Mouse (Mus musculus) adrenal gland, postnatal 14 days (tissue): ENCODE measurements around the gene Mrpl23. TPM values are rescaled to one million over a fixed set of nuclear protein-coding genes. Genes with fewer than 3 reads are reported as not detected.

Experiments
- DNase-seq: peaks from one replicate; pipeline ENCODE4 v3.0.0; 2021; ENCODE audit warnings: mixed read lengths
- long read RNA-seq, 2 experiments: library from polyadenylated mRNA; stranded (forward); transcript quantifications; one replicate each; pipeline ENCODE4 v2.0.0; 2021
- total RNA-seq: library from RNA; stranded (reverse); gene quantifications from 2 replicates; pipeline ENCODE4 v1.2.3, GENCODE M21; 2021

Gene Mrpl23
- 13.3 and 17.9 TPM in 2 replicates for total RNA-seq
- long read RNA-seq, experiment 1, transcript Mrpl23-201 (5 exons, 692 nt): major isoform, 62 of 74 reads
- long read RNA-seq, experiment 1, partial matches to known transcripts: 4 of 74 reads
- long read RNA-seq, experiment 1, other reads (novel, unspliced or antisense): 7 of 74 reads
- long read RNA-seq, experiment 2, transcript Mrpl23-201 (5 exons, 692 nt): major isoform, 90 of 108 reads
- long read RNA-seq, experiment 2, partial matches to known transcripts: 0 of 108 reads
- long read RNA-seq, experiment 2, other reads (novel, unspliced or antisense): 18 of 108 reads

GRCm38 (mm10) chr7:142532671-142533058, at the start of gene Mrpl23:
TSS of gene Mrpl23 (plus strand) at chr7:142532686.
- no peak for DNase-seq

- no peak for DNase-seq
Measured at GRCm38 (mm10) chr7:142483136-142483535, 49.4 kb upstream of the Mrpl23 start.

GRCm38 (mm10) chr7:142484780-142485179, 47.7 kb upstream of the Mrpl23 start:
- no peak for DNase-seq

- DNase-seq: no peak
Measured at GRCm38 (mm10) chr7:142486751-142487162, 45.7 kb upstream of the Mrpl23 start.

DNA sequence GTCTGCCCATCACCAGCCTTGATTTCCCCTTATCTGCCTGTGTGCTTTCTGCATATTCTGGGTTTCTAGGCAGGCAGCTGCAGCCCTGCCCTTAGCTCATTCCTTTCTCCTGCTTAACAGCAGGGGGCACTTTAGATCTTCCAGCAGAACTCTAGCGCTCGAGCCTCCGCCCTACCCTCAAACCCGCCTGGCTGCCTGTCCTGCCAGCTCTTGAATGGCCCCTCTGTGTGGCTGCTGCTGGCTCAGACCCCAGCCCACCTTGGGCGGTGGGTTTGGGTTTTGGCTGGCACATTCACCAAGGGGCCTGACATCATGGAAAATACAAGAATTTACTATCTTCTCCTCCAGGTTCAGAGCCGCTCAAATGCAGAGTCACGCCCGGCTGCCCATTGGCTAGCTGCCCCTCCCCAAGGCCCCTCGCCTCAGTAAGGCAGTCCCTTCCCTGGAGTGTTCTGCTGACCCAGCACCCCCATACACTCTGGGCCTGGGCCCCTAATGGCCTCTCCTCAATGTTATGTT, 45.1 kb upstream of the Mrpl23 start:
- peak; percentile 64 for DNase-seq

GRCm38 (mm10) chr7:142488053-142488452, 44.4 kb upstream of the Mrpl23 start:
- no peak for DNase-seq

GRCm38 (mm10) chr7:142493535-142493934, 39.0 kb upstream of the Mrpl23 start:
- DNase-seq: no peak

GRCm38 (mm10) chr7:142496158-142496557, 36.3 kb upstream of the Mrpl23 start:
- DNase-seq: no peak

- no peak for DNase-seq
Measured at GRCm38 (mm10) chr7:142496800-142497199, 35.7 kb upstream of the Mrpl23 start.

- DNase-seq: peak; percentile 41
Measured at GRCm38 (mm10) chr7:142497775-142498174, 34.7 kb upstream of the Mrpl23 start.

- DNase-seq: no peak
Measured at GRCm38 (mm10) chr7:142498575-142498974, 33.9 kb upstream of the Mrpl23 start, which contains the start of gene Tnnt3. TSS of gene Tnnt3 (plus strand) at chr7:142498836.

DNA sequence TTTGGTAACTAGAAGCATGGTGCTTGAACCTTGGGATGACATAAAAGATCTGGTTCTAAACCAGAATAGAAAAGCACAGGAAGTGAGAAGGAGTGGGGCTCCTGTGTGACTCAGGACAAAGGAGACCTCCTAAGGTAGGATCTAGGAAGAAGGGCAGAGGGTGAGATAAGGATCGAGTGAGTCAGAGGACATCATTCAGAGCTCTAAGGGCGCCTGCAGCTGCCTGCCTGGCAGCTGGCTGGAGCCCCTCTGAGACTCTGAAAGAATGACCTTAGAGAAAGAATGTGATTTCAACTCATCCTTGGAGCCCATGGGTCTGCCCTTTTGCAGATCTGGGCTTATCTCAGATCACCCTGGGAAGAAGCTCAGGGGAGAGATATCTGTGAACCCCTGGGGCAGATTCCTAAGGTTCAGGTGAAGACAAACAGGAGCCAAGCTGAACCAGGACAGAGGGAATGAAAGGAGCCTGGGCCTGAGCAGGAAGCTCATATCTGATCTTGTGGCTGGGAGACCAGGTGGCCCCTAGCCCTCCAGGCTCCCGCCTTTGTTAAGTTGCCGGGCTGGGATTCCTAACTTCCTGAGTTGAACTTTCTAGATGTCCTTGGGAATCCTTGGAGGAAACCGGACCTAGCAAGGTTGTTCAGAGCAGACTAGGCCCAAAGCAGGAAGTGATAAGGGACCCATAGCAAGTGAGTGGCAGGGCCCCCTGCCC, 33.3 kb upstream of the Mrpl23 start:
- peak; percentile 26 for DNase-seq

DNA sequence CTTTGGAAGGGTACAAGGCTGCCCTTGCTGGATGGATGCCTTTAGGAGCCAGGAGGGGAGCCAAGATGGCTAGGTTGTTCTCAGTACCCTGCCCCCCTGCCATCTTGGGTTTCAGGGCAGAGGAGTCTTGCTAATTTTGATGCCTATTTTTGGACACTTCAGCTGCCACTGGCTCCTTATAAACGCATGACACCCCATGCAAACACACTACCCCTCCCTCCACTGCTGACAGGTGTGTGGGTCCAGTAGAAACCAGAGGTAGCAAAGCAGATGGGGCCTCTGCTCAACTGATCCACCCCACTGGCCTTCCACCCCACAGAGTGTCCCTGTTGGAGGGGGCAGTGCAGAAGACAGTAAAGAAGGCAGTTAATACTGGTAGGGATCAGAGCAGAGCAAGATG, 32.5 kb upstream of the Mrpl23 start:
- no peak for DNase-seq

GRCm38 (mm10) chr7:142503206-142503605, 29.3 kb upstream of the Mrpl23 start:
- no peak for DNase-seq

GRCm38 (mm10) chr7:142505942-142506341, 26.5 kb upstream of the Mrpl23 start:
- no peak for DNase-seq

- no peak for DNase-seq
Measured at GRCm38 (mm10) chr7:142506501-142506900, 26.0 kb upstream of the Mrpl23 start.

DNA sequence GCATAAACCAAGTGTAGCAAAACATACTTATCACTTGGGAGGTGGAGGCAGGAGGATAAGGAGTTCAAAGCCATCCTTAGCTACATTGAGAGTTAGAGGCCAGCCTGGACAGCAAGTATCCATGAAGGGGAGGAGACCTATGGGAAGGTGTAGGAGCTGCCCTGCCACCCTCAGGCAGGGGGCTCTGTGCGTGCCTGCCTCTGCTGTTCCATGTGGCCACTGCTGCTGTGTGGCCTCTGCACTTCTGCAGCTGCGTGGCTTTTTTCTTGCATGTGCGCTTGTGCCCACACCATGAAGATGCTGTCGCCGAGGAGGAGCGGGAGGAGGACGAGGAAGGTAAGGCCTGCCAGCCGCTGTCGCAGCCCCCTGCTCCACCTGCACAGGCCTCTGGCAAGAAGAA, 25.0 kb upstream of the Mrpl23 start:
- DNase-seq: no peak

- DNase-seq: no peak
Measured at GRCm38 (mm10) chr7:142509518-142509917, 23.0 kb upstream of the Mrpl23 start.

GRCm38 (mm10) chr7:142510021-142510777, 22.3 kb upstream of the Mrpl23 start:
- DNase-seq: no peak

DNA sequence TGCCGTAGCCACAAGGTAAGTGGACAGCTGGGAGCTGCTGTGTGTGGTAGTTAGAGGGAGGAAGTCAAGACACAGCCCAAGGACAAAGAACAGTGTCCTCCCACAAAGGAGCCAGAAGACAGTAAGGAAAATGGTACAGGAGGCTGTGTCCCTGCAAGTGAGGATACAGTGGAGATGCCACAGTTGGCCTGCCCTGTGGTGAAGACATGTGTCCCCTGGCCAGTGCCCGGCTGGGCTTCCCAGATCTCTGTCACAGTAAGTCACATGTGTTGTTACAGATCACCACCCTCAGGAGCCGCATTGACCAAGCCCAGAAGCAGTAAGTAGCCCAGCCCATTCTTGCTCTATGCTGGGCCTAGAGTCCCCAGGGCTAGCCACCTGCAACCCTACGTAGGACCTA, 18.4 kb upstream of the Mrpl23 start:
- DNase-seq: no peak

- DNase-seq: no peak
Measured at GRCm38 (mm10) chr7:142516221-142516978, 16.1 kb upstream of the Mrpl23 start.

- no peak for DNase-seq
Measured at GRCm38 (mm10) chr7:142517531-142517930, 15.0 kb upstream of the Mrpl23 start.
